Mouse (Mus musculus) C2C12 (cell line): ENCODE measurements around the gene Elovl6.

Experiments used
- CTCF ChIP-seq: IDR thresholded peaks from one replicate; pipeline ENCODE4 v1.5.1; 2011; ENCODE audit not compliant: control insufficient read depth, insufficient read depth, insufficient read length
- MYOD1 ChIP-seq: IDR thresholded peaks from one replicate; pipeline ENCODE4 v1.6.1; 2011; ENCODE audit warnings: low read depth; ENCODE audit not compliant: control insufficient read depth, insufficient read length

DNA sequence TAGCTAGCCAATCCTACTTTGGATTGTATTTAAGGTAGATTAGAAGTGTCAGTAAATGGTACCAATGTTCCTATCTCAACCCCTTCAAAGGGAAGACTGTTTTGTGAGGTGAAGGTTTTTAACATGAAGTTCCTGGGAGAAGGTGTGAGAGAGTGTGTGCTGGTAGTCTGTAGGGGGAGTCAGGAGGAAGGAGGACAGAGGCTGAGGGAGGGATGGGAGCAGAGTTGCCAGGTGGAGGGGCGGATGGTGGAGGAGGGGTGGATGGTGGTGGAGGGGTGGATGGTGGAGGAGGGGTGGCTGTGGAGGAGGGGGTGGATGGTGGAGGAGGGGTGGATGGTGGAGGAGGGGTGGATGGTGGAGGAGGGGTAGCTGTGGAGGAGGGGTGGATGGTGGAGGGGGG is 24.4 kb upstream of the Elovl6 start:
- TF ChIP-seq CTCF (no peak), MYOD1 (no peak)
